Mouse (Mus musculus): Measurements from ENCODE around the gene Cblb. TPM values are rescaled to one million over a fixed set of nuclear protein-coding genes. Genes with fewer than 3 reads are reported as not detected.

The Cblb gene
- polyA plus RNA-seq, 1 experiment from 2014 or later: 16.4 TPM

DNA sequence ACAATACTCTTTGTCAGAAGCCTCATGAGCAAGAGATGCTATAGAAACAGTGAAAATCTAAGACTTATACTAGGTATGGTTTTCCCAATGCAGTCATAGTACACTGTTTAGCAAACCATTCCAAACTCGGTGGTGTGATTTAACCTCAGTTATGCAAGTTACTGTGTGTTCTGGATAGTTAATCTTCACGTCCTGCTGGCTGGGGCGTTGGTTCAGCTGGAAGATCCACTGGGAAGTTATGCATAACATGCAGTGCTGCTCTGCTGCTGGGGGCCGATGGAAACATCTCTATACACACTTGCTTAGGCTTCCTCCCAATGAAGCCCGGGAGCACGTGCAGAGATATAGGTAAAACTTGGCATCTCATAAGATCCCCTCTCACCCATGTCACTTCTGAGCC lies 69.4 kb downstream of the Cblb start:
- H3K4me3 ChIP-seq: no peak overlapping the region
- peaks cover 7% of the 10 kb centered on the region; the same call in 1 of the 2 replicates for H3K36me3 ChIP-seq
- no peak overlapping the region for H3K4me2 ChIP-seq
- no peak for ATAC-seq (ENCODE audit: insufficient number of reproducible peaks, insufficient read depth, low FRiP score, low TSS enrichment, low read depth)
- H3K27me3 ChIP-seq: no peaks in the 10 kb centered on the region
- no peak overlapping the region for H3K9ac ChIP-seq
- no peaks in the 10 kb centered on the region for H3K9me3 ChIP-seq
- H3K4me1 ChIP-seq: peaks cover 14% of the 10 kb centered on the region
- WGBS: 75% methylated on average over 6 of the region's 6 CpGs
- no peak overlapping the region for H3K27ac ChIP-seq

DNA sequence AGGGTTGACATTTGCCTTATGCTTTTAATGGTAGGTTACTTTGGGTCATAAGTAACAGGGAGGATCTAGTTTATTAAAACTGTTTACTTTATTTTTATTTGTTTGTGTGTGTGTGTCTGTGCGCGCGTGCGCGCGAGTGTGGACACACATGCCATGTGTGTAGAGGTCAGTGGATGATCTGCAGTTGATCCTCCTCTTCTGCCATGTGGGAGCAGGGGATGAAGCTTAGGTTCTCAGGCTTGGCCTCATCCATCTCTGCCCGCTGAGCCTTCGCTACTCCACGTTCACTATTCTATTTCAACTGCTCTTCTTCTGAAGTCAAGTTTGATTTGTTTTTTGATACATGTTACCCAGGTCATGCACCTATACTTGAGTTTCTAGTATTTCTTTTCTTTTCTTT lies 73.6 kb downstream of the Cblb start:
- no peak overlapping the region for H3K9ac ChIP-seq
- H3K4me2 ChIP-seq: no peak overlapping the region
- no peak for ATAC-seq (ENCODE audit: insufficient number of reproducible peaks, insufficient read depth, low FRiP score, low TSS enrichment, low read depth)
- no peaks in the 10 kb centered on the region for H3K9me3 ChIP-seq
- H3K36me3 ChIP-seq: peaks cover 7% of the 10 kb centered on the region; the same call in 1 of the 2 replicates
- H3K27ac ChIP-seq: no peak overlapping the region
- WGBS: 96% methylated on average over 9 of the region's 9 CpGs
- H3K27me3 ChIP-seq: no peaks in the 10 kb centered on the region
- no peak overlapping the region for H3K4me3 ChIP-seq
- peaks cover 18% of the 10 kb centered on the region for H3K4me1 ChIP-seq

DNA sequence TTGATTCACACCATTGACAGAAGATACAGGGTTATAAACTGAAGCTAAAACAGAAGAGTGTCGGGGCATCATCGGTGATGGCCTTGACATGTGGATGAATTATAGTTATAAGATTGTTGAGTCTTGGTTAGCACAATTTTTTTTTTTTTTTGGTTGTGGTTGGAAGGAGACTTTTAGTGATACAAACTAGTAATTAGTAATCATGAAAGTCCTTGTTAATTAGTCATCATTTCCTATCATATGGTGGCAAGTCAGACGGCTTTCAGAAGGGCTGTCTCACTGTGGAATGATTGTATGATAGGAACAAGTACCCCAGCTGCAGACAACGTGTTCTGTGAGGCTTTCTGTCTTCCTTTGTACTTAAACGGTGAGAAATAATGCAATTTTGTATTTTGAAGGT lies 76.8 kb downstream of the Cblb start:
- Histone ChIP-seq H3K4me2 (no peak overlapping the region), H3K4me1 (peaks cover 11% of the 10 kb centered on the region), H3K9ac (no peak overlapping the region), H3K27me3 (no peaks in the 10 kb centered on the region), H3K27ac (no peak overlapping the region), H3K36me3 (peaks cover 3% of the 10 kb centered on the region), H3K4me3 (no peak overlapping the region), H3K9me3 (no peaks in the 10 kb centered on the region)
- ATAC-seq (ENCODE audit: insufficient number of reproducible peaks, insufficient read depth, low FRiP score, low TSS enrichment, low read depth): no peak
- WGBS: 80% methylated on average over 5 of the region's 5 CpGs

DNA sequence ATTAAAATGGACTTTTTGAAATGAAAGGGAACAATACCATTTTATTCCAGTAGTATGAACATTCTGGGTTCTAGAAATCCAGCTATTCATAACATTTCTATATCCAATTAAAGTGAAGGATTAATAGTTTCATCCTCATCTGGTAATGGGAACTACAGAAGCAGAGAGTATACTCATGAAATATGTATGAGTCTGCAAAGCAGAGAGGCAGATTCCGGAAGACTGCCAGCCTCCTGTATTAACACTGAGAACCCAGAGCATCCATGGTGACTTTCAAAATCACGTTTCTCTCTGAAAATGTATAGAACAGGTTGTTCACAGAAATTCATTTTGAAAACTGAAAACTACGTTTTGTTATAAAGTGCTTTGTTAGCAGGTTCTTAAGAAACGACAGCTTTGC lies 83.4 kb downstream of the Cblb start:
- WGBS: 66% methylated on average over 4 of the region's 4 CpGs
- H3K4me2 ChIP-seq: no peak overlapping the region

DNA sequence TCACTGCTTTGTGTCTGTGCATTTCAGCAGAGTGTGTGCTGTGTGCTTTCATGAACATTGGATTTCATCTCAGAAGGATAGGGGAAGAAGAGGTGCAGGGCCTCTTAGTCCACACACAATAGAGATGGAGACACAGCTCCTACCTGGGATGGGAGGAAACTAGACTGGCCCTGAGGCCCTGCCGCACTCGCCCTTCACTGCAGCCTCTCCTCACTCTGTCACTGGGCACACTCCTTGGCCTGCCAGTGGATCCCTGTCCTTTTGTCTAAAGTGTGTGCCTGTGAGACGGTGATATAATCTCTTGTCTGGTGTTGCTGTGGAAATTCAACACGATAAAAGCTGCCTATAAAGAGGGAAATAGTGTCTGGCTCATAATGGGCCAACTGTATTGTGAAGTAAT lies 88.0 kb downstream of the Cblb start:
- Histone ChIP-seq H3K9ac (no peak overlapping the region), H3K4me1 (0 out of 2 replicates have a peak, but pooled peaks cover 3% of the 10 kb centered on the region), H3K27me3 (no peaks in the 10 kb centered on the region), H3K4me3 (no peak overlapping the region), H3K27ac (no peak overlapping the region), H3K9me3 (no peaks in the 10 kb centered on the region), H3K4me2 (no peak overlapping the region), H3K36me3 (peaks cover 7% of the 10 kb centered on the region; the same call in 1 of the 2 replicates)
- no peak for ATAC-seq (ENCODE audit: insufficient number of reproducible peaks, insufficient read depth, low FRiP score, low TSS enrichment, low read depth)
- WGBS: 73% methylated on average over 4 of the region's 4 CpGs

More for the DNA sequence above, 83.4 kb downstream of the Cblb start:
- peaks cover 9% of the 10 kb centered on the region for H3K36me3 ChIP-seq
- no peak overlapping the region for H3K4me3 ChIP-seq
- H3K27me3 ChIP-seq: no peaks in the 10 kb centered on the region
- no peak for ATAC-seq (ENCODE audit: insufficient number of reproducible peaks, insufficient read depth, low FRiP score, low TSS enrichment, low read depth)
- H3K4me1 ChIP-seq: 0 out of 2 replicates have a peak, but pooled peaks cover 2% of the 10 kb centered on the region
- H3K9ac ChIP-seq: no peak overlapping the region
- H3K27ac ChIP-seq: no peak overlapping the region
- no peaks in the 10 kb centered on the region for H3K9me3 ChIP-seq

DNA sequence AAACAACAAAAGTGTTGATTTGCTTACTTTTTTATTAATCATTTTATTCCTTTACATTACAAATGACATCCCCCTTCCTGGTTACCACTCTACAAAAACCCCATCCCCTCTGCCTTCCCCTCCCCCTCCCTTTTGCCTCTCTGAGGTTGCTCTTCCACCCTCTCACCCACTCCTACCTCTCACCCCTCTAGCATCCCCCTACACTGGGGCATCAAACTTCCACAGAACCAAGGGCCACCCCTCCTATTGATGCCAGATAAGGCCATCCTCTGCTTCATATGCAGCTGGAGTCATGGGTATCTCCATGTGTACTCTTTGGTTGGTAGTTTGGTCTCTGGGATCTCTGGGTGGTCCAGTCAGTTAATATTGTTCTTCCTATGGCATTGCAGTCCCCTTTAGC lies 93.9 kb downstream of the Cblb start:
- no peak for ATAC-seq (ENCODE audit: insufficient number of reproducible peaks, insufficient read depth, low FRiP score, low TSS enrichment, low read depth)
- no peak overlapping the region for H3K4me2 ChIP-seq
- no peak overlapping the region for H3K27ac ChIP-seq
- H3K9ac ChIP-seq: no peak overlapping the region
- no peak overlapping the region for H3K4me3 ChIP-seq
- no peaks in the 10 kb centered on the region for H3K9me3 ChIP-seq
- H3K4me1 ChIP-seq: 0 out of 2 replicates have a peak, but pooled peaks cover 3% of the 10 kb centered on the region
- H3K36me3 ChIP-seq: peaks cover 7% of the 10 kb centered on the region; the same call in 1 of the 2 replicates
- no peaks in the 10 kb centered on the region for H3K27me3 ChIP-seq

DNA sequence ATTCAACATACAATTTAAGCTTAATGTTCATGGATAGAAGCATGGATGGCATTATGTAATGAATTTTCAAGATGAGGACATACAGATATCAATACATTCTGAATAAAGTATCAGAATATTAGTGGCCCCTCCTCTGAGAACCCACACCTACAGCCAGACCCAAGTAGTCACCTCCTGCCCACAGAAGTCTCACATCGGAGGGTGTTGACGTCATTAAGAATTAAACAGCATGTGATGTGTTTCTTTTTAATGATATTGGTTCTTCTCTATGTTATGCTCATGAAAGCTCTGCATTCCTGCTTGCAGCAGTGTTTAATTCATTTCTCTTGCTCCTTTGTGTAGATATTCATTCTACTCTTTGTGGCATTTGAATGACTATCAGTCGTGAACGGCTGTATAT lies 94.9 kb downstream of the Cblb start:
- no peak overlapping the region for H3K4me3 ChIP-seq
- H3K9ac ChIP-seq: no peak overlapping the region
- no peaks in the 10 kb centered on the region for H3K9me3 ChIP-seq
- H3K27ac ChIP-seq: no peak overlapping the region
- H3K27me3 ChIP-seq: no peaks in the 10 kb centered on the region
- WGBS: 93% methylated on average over 4 of the region's 4 CpGs
- ATAC-seq (ENCODE audit: insufficient number of reproducible peaks, insufficient read depth, low FRiP score, low TSS enrichment, low read depth): no peak
- H3K36me3 ChIP-seq: peaks cover 7% of the 10 kb centered on the region; the same call in 1 of the 2 replicates
- 0 out of 2 replicates have a peak, but pooled peaks cover 3% of the 10 kb centered on the region for H3K4me1 ChIP-seq
- H3K4me2 ChIP-seq: no peak overlapping the region

DNA sequence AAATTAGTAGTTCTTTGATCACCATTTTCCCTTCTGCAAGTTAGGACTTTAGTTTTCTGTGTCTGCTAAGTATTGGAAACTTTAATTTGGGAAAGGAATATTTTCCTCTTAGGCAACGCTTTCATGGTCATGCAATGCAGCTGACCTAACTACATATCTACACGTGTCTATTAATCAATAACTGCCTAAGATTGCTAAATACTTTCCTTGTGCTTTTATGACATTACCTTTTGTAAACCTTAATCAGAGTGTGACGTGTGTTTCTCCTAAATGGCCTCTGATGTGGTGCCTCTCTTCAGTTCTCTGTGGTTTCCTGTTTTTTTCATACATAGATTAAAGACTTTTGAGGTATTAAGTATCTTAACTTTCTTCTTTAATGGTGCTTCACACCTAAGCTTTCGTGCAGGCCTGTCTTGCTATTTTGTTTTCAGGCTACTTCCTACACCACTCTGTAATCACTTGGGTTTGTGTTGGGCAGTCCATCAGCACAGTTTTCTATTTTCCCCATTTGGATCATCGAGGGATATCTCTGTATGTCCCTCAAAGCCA lies 98.4 kb downstream of the Cblb start:
- Histone ChIP-seq H3K4me3 (no peak overlapping the region), H3K9ac (no peak overlapping the region), H3K4me2 (no peak overlapping the region), H3K27me3 (no peaks in the 10 kb centered on the region), H3K27ac (no peak overlapping the region), H3K36me3 (no peaks in the 10 kb centered on the region), H3K4me1 (peaks cover 20% of the 10 kb centered on the region), H3K9me3 (no peaks in the 10 kb centered on the region)
- no peak for ATAC-seq (ENCODE audit: insufficient number of reproducible peaks, insufficient read depth, low FRiP score, low TSS enrichment, low read depth)
- 72% methylated on average over 5 of the region's 5 CpGs for WGBS

DNA sequence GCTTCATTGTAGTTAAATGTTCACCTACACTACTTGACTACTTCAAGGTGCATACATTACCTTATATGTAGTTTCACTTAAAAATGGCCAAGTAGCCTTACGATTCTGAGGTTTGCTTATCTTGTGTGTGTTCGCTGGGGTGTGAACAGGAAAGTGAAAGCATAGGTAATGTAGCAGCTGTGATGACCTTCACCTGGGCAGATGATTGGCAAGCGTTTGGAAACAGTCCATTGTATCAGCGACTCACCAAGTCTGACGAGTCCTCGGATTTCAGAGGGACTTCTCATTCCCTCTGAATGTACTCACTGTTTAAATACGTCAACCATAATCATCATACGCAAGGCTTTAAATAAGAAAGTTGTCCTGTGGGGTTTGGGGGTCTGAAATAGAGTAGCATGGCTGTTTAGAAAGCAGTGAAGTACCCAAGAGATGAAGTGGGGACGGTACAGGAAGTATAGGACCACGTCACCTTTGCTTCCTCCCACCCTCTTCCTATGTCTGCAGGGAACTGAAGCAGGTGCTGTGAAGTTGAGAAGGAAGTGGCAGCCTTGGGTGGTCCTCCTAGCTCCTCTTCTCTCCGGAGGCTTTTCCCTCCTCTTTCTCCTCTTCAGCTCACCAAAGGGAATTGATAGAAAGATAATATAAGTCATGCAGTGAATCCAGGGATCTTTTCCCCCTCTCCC lies 101.9 kb downstream of the Cblb start:
- Histone ChIP-seq H3K36me3 (0 out of 2 replicates have a peak, but pooled peaks cover 6% of the 10 kb centered on the region), H3K9ac (no peak overlapping the region), H3K4me2 (no peak overlapping the region), H3K27ac (no peak overlapping the region), H3K4me1 (peaks cover 29% of the 10 kb centered on the region), H3K4me3 (no peak overlapping the region), H3K9me3 (no peaks in the 10 kb centered on the region), H3K27me3 (no peaks in the 10 kb centered on the region)
- ATAC-seq (ENCODE audit: insufficient number of reproducible peaks, insufficient read depth, low FRiP score, low TSS enrichment, low read depth): no peak
- 78% methylated on average over 11 of the region's 11 CpGs for WGBS

DNA sequence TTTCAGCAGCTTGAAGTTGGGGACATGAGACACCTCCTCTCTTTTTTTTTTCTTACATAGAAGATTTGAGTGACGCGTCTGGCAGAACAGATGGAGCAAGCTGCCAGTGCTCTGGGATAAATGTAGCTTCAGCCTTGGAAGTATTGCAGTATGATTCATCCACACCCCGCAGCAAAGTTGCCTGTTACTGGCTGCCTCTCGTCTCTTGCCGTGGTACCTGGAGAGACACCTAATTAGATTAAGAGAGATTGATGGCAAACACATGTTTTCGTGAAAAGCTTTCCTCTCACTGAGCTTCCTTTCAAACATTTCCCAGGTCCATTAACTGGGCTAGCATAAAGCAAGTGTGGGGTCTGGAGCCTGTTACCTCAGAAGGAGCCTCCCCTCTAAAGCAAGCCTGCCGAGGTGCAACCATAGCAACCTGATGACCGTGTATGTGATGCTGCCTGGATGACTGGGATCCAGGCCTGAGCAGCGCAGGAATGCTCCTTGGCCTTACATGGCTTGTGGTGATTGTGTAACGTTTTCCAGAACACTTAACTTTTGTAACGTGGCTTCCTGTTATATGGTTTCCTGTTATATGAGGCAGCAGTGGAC lies 103.7 kb downstream of the Cblb start:
- ATAC-seq (ENCODE audit: insufficient number of reproducible peaks, insufficient read depth, low FRiP score, low TSS enrichment, low read depth): peak; percentile 84
- Histone ChIP-seq H3K9ac (no peak overlapping the region), H3K27ac (peak overlapping the region; percentile 62; the same call in 1 of the 2 replicates), H3K36me3 (0 out of 2 replicates have a peak, but pooled peaks cover 6% of the 10 kb centered on the region), H3K4me2 (peak overlapping the region; percentile 21), H3K4me1 (peaks cover 29% of the 10 kb centered on the region), H3K4me3 (no peak overlapping the region), H3K9me3 (no peaks in the 10 kb centered on the region), H3K27me3 (no peaks in the 10 kb centered on the region)
- WGBS: 14% methylated on average over 11 of the region's 11 CpGs

DNA sequence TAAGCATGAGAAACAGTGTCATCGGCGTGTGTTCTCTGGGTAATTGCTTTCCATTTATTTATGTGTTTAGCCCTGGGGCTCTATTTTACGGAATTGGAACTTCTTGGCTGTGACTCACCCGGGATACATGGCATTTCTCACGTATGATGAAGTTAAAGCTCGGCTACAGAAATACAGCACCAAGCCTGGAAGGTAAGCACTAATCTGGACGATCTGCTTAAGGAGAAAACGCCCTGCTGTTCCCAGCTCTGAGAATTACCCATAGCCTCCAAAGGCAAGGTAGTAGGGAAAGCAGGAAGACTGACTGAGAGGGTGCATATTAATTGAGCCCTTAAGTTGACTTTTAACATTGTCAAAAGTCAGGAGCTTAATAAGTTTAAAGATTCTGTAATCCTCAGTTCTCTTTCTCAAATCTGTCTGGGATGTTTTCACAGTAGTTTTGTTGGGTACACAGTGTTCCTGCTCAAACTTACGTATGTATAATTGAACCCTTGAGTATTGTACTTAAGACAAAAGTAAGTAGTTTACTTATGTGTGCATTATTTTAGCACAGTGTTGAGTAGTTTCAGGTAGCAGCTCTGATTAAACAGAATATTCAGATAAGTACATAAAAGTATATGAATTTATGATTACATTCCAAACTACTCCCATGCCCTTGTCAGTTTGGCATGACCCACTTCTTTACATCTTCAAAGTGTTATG lies 104.8 kb downstream of the Cblb start:
- Histone ChIP-seq H3K27me3 (no peaks in the 10 kb centered on the region), H3K36me3 (0 out of 2 replicates have a peak, but pooled peaks cover 6% of the 10 kb centered on the region), H3K27ac (no peak overlapping the region), H3K4me2 (no peak overlapping the region), H3K4me1 (peaks cover 29% of the 10 kb centered on the region), H3K9me3 (no peaks in the 10 kb centered on the region), H3K9ac (no peak overlapping the region), H3K4me3 (no peak overlapping the region)
- ATAC-seq (ENCODE audit: insufficient number of reproducible peaks, insufficient read depth, low FRiP score, low TSS enrichment, low read depth): no peak
- WGBS: 68% methylated on average over 9 of the region's 9 CpGs
